Mouse (Mus musculus) hindbrain, embryonic 14.5 days (tissue): Measurements from ENCODE around the gene Rassf5. TPM values are rescaled to one million over a fixed set of nuclear protein-coding genes. Genes with fewer than 3 reads are reported as not detected.
"Not testable (repeated sequence)": the region's sequence is repeated elsewhere in the genome, so short reads cannot be mapped to it uniquely, and the experiment has no call there.

ENCODE experiments used
- ATAC-seq: fragments of 200-750 bp; cut with Nextera tagmentation; 2 replicates; pipeline ENCODE4 v1.8.0; 2017; ENCODE audit warnings: moderate number of reproducible peaks, mild to moderate bottlenecking, moderate TSS enrichment, moderate library complexity; ENCODE audit not compliant: low FRiP score
- DNase-seq: peaks from one replicate; pipeline ENCODE4 v3.0.0-alpha.2; 2015; ENCODE audit warnings: low spot score
- H3K27ac ChIP-seq: fragments of 300-500 bp; sonication (generic); 2 replicates; pipeline ENCODE4 v1.5.1; 2014; ENCODE audit warnings: mild to moderate bottlenecking, moderate library complexity
- H3K27me3 ChIP-seq: fragments of 300-500 bp; sonication (generic); 2 replicates; pipeline ENCODE4 v1.6.1; 2014; ENCODE audit warnings: mild to moderate bottlenecking, low read length, mixed read lengths; ENCODE audit not compliant: control insufficient read depth, insufficient read depth
- H3K36me3 ChIP-seq: fragments of 300-500 bp; sonication (generic); replicated peaks from 2 replicates; pipeline ENCODE4 v1.6.1; 2014; ENCODE audit not compliant: control insufficient read depth, insufficient read depth
- H3K4me1 ChIP-seq: fragments of 300-500 bp; sonication (generic); replicated peaks from 2 replicates; pipeline ENCODE4 v1.6.1; 2014; ENCODE audit warnings: antibody characterized with exemption, low read length, mixed read lengths; ENCODE audit not compliant: control insufficient read depth, insufficient read depth
- H3K4me2 ChIP-seq: fragments of 300-500 bp; sonication (generic); replicated peaks from 2 replicates; pipeline ENCODE4 v1.6.1; 2014; ENCODE audit warnings: mild to moderate bottlenecking, moderate library complexity
- H3K4me3 ChIP-seq: fragments of 300-500 bp; sonication (generic); replicated peaks from 2 replicates; pipeline ENCODE4 v1.5.1; 2014; ENCODE audit warnings: mild to moderate bottlenecking, low read length
- H3K9ac ChIP-seq: fragments of 300-500 bp; sonication (generic); 2 replicates; pipeline ENCODE4 v1.6.1; 2014
- H3K9me3 ChIP-seq: fragments of 300-500 bp; sonication (generic); 2 replicates; pipeline ENCODE4 v1.6.1; 2016; ENCODE audit warnings: low read length; ENCODE audit not compliant: control insufficient read depth
- WGBS: fragments of 180-500 bp; shearing (Covaris S2); extraction: QIAGEN DNeasy Blood & Tissue Kit; methylation state at CpG from one replicate; pipeline ENCODE4 v1.1.7; 2014; 5-methylcytosine and 5-hydroxymethylcytosine counted together
- polyA plus RNA-seq: library from polyadenylated mRNA; unstranded; fragments of >200 nt; fragmentation: Nextera tagmentation; extraction: Ambion mirVana; gene quantifications from 2 replicates; pipeline ENCODE4 v1.2.1, GENCODE M21; 2014

Gene Rassf5
- polyA plus RNA-seq, 1 experiment from 2014 or later: 4.0 TPM

GRCm38 (mm10) chr1:131159573-131160327 lies 85.3 kb downstream of the Rassf5 start:
- not testable (repeated sequence) for H3K9me3 ChIP-seq, H3K27me3 ChIP-seq, H3K4me1 ChIP-seq, H3K4me2 ChIP-seq, ATAC-seq, DNase-seq, H3K27ac ChIP-seq, H3K4me3 ChIP-seq, H3K9ac ChIP-seq
- peaks cover 58% of the 10 kb centered on the region for H3K36me3 ChIP-seq
- 92% methylated on average over 3 of the region's 3 CpGs for WGBS

DNA sequence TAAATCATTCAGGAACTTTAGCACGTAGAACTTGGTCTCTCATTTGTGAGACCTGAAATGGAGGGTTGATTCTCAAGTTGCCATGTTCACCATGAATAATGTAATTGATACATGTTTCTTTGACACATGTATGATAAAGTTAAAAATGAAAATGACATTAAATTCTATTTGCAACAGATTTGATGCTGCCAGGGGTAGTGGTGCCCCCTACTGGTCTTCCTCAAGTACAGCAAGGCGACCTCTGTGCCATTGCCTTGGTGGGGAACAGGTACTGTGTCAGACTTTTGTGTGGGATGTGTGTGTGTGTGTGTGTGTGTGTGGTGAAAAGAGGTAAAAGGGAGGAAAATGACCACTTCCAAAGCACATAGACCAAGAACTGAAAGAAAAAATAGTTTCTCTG lies 89.6 kb downstream of the Rassf5 start:
- DNase-seq (peak; percentile 51), ATAC-seq (no peak)
- Histone ChIP-seq H3K27me3 (no peaks in the 10 kb centered on the region), H3K9ac (no peak overlapping the region), H3K4me3 (no peak overlapping the region), H3K9me3 (no peaks in the 10 kb centered on the region), H3K36me3 (peaks cover 20% of the 10 kb centered on the region), H3K4me1 (peaks cover 9% of the 10 kb centered on the region), H3K27ac (no peak overlapping the region), H3K4me2 (no peak overlapping the region)
- WGBS: 60% methylated on average over 2 of the region's 2 CpGs

DNA sequence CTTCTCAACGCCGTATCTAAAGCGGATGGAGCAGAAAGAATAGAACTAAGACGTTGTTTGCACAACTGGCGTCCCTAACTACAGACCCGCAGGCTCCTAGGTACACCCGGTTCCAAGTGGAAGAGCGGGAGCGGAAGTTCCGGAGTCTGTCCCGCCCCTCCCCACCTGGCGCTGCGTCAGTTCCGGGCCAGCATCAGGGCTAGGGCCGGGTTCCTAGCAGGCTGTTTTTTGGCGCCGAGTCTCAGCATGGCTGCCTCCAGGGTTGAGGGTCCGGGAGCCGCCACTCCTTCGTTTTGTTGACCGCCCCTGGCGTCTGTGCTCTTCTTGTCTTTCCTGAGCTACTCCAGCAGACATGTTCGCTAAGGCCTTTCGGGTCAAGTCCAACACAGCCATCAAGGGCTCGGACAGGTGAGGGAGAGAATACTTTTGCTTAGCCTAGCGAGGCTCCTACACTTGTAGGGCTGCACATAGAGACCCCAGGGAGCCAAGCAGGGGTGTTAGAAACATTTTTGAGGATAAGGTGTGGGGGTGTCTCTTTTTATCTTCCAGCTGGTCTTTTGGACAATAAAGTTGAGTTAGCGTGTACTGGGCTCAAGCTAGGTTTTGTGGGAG lies 91.9 kb downstream of the Rassf5 start, which contains the start of gene Eif2d:
Gene Eif2d, plus strand, starts transcription at position 164 of the 612 bp plus-strand sequence.
- H3K27me3 ChIP-seq: no peaks in the 10 kb centered on the region
- peak; percentile 86 for DNase-seq

GRCm38 (mm10) chr1:131149496-131149895 lies 95.6 kb downstream of the Rassf5 start:
- 88% methylated on average over 1 of the region's 1 CpGs for WGBS
- H3K27ac ChIP-seq: no peak overlapping the region
- H3K4me3 ChIP-seq: no peak overlapping the region
- peaks cover 9% of the 10 kb centered on the region for H3K4me1 ChIP-seq
- H3K9ac ChIP-seq: no peak overlapping the region
- DNase-seq (no peak), ATAC-seq (no peak)
- no peaks in the 10 kb centered on the region for H3K27me3 ChIP-seq
- H3K4me2 ChIP-seq: no peak overlapping the region
- H3K36me3 ChIP-seq: no peaks in the 10 kb centered on the region
- no peaks in the 10 kb centered on the region for H3K9me3 ChIP-seq

More for the DNA sequence above, 91.9 kb downstream of the Rassf5 start, which contains the start of gene Eif2d:
- under 1% methylated on average over 27 of the region's 27 CpGs for WGBS
- Histone ChIP-seq H3K27ac (peak within 1 kb of the TSS; percentile 38; the same call in 1 of the 2 replicates), H3K4me3 (peak within 1 kb of the TSS; percentile 80), H3K9ac (peak within 1 kb of the TSS; percentile 81), H3K36me3 (peaks cover 6% of the 10 kb centered on the region), H3K4me1 (peaks cover 9% of the 10 kb centered on the region), H3K9me3 (no peaks in the 10 kb centered on the region), H3K4me2 (peak within 1 kb of the TSS; percentile 96)
- peak; percentile 97 for ATAC-seq

DNA sequence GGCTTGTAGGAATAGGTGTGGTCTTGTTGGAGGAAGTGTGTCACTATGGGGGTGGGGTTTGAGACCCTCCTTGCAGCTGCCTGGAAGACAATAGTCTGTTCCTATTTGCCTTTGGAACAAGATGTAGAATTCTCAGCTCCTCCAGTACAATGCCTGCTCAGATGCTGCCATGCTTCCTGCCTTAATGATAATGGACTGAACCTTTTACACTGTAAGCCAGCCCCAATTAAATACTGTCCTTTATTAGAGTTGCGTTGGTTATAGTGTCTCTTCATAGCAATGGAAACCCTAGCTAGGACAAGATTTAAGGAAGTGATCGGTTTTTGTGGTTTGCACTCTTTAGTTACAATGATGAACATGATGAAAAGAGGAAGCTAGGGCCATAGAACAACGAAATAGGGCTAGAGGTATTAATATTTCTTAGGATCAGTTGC lies 98.9 kb downstream of the Rassf5 start:
- no peak overlapping the region for H3K4me2 ChIP-seq
- 93% methylated on average over 3 of the region's 3 CpGs for WGBS

GRCm38 (mm10) chr1:131145222-131145621 lies 99.8 kb downstream of the Rassf5 start:
- not testable (repeated sequence) for H3K27me3 ChIP-seq, DNase-seq, H3K4me3 ChIP-seq, H3K27ac ChIP-seq, H3K36me3 ChIP-seq, H3K4me2 ChIP-seq, H3K9ac ChIP-seq, H3K9me3 ChIP-seq, ATAC-seq, H3K4me1 ChIP-seq
- 89% methylated on average over 3 of the region's 3 CpGs for WGBS

More for the DNA sequence above, 98.9 kb downstream of the Rassf5 start:
- ATAC-seq: no peak
- Histone ChIP-seq H3K9ac (no peak overlapping the region), H3K9me3 (no peaks in the 10 kb centered on the region), H3K36me3 (no peaks in the 10 kb centered on the region), H3K4me3 (no peak overlapping the region), H3K4me1 (no peaks in the 10 kb centered on the region), H3K27ac (no peak overlapping the region), H3K27me3 (no peaks in the 10 kb centered on the region)
- DNase-seq: no peak

GRCm38 (mm10) chr1:131142472-131142871 lies 102.6 kb downstream of the Rassf5 start:
- Histone ChIP-seq H3K4me3 (no peak overlapping the region), H3K4me1 (peaks cover 8% of the 10 kb centered on the region; the same call in 1 of the 2 replicates), H3K36me3 (no peaks in the 10 kb centered on the region), H3K4me2 (no peak overlapping the region), H3K27me3 (no peaks in the 10 kb centered on the region), H3K9me3 (no peaks in the 10 kb centered on the region), H3K27ac (no peak overlapping the region), H3K9ac (no peak overlapping the region)
- DNase-seq: no peak
- no peak for ATAC-seq
- 88% methylated on average over 1 of the region's 1 CpGs for WGBS

GRCm38 (mm10) chr1:131141449-131141848 lies 103.6 kb downstream of the Rassf5 start:
- WGBS: 74% methylated on average over 2 of the region's 2 CpGs
- peaks cover 14% of the 10 kb centered on the region for H3K4me1 ChIP-seq
- no peak overlapping the region for H3K27ac ChIP-seq
- no peak overlapping the region for H3K9ac ChIP-seq
- ATAC-seq: no peak
- no peaks in the 10 kb centered on the region for H3K36me3 ChIP-seq
- no peak for DNase-seq
- no peaks in the 10 kb centered on the region for H3K27me3 ChIP-seq
- no peak overlapping the region for H3K4me2 ChIP-seq
- no peaks in the 10 kb centered on the region for H3K9me3 ChIP-seq
- no peak overlapping the region for H3K4me3 ChIP-seq
